ENCODE assay signal across 12 mouse cellular contexts in the genomic region with DNA sequence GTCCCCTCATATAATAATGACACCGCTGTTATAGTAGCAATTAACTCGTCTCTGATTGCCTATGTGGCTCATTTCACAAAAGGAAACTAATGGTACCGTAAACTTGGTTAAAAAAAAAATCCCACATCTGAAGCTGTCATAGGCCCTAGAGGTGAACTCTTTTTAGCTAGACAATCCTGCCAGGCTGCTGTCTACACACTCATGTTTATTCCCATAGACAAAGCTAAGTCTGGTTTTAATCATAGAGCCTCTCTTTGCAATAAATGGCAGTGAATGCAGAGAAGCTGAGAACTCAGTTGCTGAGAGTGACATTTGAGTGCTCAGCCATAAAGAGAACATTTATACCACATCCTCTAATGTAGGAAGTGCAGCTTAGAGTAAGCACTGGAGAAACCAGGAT.
"Had no signal": no experiment of that assay in that cellular context is flagged by ENCODE, and none has a peak within 500 bp of the region (broad histone marks: within the 10 kb centered on the region; RNA-seq: fewer than 3 reads in every experiment).

No protein-coding gene starts in this region.

- H3K4me2 ChIP-seq: kidney, embryonic 15.5 days; limb, embryonic 15.5 days; liver, embryonic 12.5 days; lung, embryonic 14.5 days; midbrain, embryonic 12.5 days; neural tube, embryonic 13.5 days had no signal

- DNase-seq: kidney, adult 18-20 months; kidney, postnatal 14 days; layer of hippocampus, adult 9-11 months; lung, embryonic 14.5 days; lung, postnatal 14 days; thymus, postnatal 36 days had no signal

- H3K36me3 ChIP-seq: kidney, embryonic 15.5 days; limb, embryonic 15.5 days; liver, embryonic 12.5 days; midbrain, embryonic 12.5 days; neural tube, embryonic 13.5 days had no signal

- H3K9ac ChIP-seq: kidney, embryonic 15.5 days; limb, embryonic 15.5 days; liver, embryonic 12.5 days; lung, embryonic 14.5 days; midbrain, embryonic 12.5 days; neural tube, embryonic 13.5 days had no signal

- H3K27ac ChIP-seq: kidney, embryonic 15.5 days; limb, embryonic 15.5 days; liver, embryonic 12.5 days; midbrain, embryonic 12.5 days; neural tube, embryonic 13.5 days had no signal

- ATAC-seq: liver, embryonic 12.5 days; midbrain, embryonic 16.5 days had no signal

- H3K27me3 ChIP-seq: kidney, embryonic 15.5 days; limb, embryonic 15.5 days; liver, embryonic 12.5 days; midbrain, embryonic 12.5 days; neural tube, embryonic 13.5 days had no signal

- H3K4me3 ChIP-seq: kidney, embryonic 15.5 days; limb, embryonic 15.5 days; liver, embryonic 12.5 days; midbrain, embryonic 12.5 days; neural tube, embryonic 13.5 days had no signal

- H3K9me3 ChIP-seq: kidney, embryonic 15.5 days; limb, embryonic 15.5 days; liver, embryonic 12.5 days; midbrain, embryonic 12.5 days; neural tube, embryonic 13.5 days had no signal

- H3K4me1 ChIP-seq: kidney, embryonic 15.5 days; limb, embryonic 15.5 days; liver, embryonic 12.5 days; midbrain, embryonic 12.5 days; neural tube, embryonic 13.5 days had no signal
